Mouse (Mus musculus) gonadal fat pad, adult 2 months (tissue): ENCODE data around the gene Nubp1. TPM values are rescaled to one million over a fixed set of nuclear protein-coding genes. Genes with fewer than 3 reads are reported as not detected.

Experiments used
- DNase-seq: peaks from one replicate; pipeline ENCODE4 v3.0.0-alpha.2; 2012; ENCODE audit warnings: low read depth
- polyA plus RNA-seq: library from polyadenylated mRNA; depleted of rRNA; stranded (reverse); fragments of >200 nt; gene quantifications from 2 replicates; pipeline ENCODE4 v1.2.3, GENCODE M21; 2012

Nubp1 gene
- polyA plus RNA-seq, 1 experiment, result 29.6 TPM

DNA sequence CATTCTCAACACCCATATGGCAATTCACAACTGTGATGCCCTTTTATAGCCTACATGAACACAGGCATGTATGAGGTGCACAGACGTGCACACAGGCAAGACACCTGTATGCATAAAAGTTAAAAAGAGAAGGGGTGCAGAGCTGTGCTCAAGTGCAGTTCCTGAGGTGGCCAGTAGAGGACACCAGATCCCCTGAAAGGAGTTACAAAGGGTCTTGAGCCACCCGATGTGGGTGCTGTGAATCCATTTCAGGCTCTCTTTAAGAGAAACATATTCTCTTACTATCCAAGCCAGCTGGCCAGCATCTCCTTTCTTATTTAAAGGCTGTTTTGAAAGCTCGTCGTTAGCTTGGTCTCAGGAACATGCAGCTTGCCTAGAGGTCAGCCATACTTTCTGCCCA, 5.1 kb downstream of the Nubp1 start:
- no peak for DNase-seq

GRCm38 (mm10) chr16:10417723-10418259, 6.0 kb downstream of the Nubp1 start:
- no peak for DNase-seq

GRCm38 (mm10) chr16:10420447-10421054, 8.8 kb downstream of the Nubp1 start:
- no peak for DNase-seq

DNA sequence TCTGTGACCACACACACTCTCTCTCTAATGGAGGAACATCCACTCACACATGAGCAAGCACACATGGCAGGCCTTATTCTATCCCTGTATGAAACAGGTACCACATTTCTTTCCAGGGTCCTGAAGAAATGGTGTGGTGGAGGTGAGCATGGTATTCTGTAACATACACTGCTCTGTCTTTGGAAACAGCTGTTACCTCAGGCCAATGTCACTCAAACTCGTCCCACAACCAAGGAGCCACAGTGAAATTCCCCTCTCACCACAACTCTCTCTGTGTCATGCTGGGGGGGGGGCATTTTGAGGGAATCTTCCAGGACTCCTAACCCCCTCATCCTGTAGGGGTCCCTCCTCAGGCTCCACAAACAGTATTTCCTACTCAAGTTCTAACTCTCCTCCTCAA, 20.2 kb downstream of the Nubp1 start:
- no peak for DNase-seq

DNA sequence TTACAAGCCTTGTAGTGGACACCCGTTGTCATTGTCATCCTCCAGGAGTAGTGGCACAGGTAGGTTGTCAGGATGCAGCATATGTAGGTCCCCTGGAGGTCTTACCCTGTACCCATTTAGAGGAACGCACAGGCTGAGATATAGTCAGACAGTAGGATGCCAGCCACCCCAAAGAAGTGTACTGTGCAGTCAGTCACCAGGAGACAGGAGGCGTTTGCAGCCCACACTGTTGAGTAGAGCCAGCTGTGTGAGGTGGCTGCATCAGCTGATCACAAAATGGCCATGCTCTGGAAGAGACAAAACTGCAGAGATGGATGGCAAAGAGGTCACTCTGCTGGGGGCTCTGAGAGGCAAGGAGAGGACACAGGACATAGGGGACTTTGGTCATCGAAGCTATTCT, 20.6 kb downstream of the Nubp1 start:
- no peak for DNase-seq

GRCm38 (mm10) chr16:10433344-10433743, 21.6 kb downstream of the Nubp1 start:
- DNase-seq, result no peak

DNA sequence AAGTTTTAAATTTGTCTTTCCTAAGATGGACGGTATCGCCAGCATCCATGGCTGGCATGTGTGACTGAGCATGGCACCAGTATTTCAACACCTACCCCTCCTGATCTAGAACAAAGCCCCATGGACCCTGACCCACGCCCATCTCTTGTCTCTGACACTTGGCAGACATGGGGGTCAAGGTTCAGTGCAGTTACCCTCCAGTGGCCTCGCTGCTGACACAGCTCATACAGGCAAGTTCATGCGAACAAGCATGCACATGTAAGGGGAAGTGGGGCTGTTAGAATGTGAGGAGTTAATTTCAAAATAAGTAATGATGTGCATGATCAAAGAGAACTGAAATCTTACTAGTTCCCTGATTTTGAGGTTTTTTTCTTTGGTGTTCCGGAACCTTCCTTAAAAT, 24.4 kb downstream of the Nubp1 start:
- no peak for DNase-seq

GRCm38 (mm10) chr16:10438055-10438454, 26.3 kb downstream of the Nubp1 start:
- DNase-seq, result no peak

DNA sequence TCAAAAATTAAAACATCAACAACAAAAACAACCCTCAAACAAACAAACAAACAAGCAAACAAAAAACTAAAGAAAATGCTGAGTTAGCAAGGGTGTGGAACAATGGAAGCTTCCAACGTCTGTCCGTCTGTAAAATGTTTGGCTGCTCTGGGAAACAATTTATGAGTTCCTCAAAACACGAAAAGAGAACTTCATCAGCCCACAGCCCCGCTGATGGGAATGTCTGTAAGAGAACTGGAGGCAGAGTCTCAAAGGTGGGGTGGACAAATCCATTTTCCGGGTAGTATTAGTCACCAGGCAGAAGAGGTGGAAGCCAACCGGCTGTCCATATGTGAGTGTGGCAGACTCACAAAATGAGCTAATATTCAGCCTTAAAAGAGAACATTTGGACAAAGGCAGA, 29.6 kb downstream of the Nubp1 start:
- no peak for DNase-seq

DNA sequence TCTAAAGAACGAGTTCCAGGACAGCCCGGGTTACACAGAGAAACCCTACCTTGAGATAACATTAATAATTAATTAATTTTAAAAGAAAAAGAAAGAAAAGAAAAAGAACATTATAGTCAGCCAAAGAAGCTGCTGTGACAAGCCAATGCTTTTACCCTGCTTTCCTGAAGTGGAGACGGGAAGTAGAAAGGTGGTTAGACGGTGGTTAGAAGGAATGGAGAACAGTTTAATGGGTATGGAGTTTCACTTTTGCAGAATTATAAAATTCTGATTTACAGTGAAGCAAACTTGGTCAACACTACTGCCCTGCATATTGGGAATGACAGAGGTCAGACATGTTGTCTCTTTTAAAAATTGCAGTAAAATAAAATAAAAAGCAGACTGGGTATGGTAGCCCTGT, 30.0 kb downstream of the Nubp1 start:
- no peak for DNase-seq

- DNase-seq, result no peak
Measured at GRCm38 (mm10) chr16:10443723-10444122, 32.0 kb downstream of the Nubp1 start.

GRCm38 (mm10) chr16:10446573-10447263, 35.0 kb downstream of the Nubp1 start:
- DNase-seq, result no peak

- DNase-seq, result no peak
Measured at GRCm38 (mm10) chr16:10447264-10447594, 35.5 kb downstream of the Nubp1 start, which contains the start of gene Tvp23a. TSS of gene Tvp23a (minus strand) at chr16:10447362.

DNA sequence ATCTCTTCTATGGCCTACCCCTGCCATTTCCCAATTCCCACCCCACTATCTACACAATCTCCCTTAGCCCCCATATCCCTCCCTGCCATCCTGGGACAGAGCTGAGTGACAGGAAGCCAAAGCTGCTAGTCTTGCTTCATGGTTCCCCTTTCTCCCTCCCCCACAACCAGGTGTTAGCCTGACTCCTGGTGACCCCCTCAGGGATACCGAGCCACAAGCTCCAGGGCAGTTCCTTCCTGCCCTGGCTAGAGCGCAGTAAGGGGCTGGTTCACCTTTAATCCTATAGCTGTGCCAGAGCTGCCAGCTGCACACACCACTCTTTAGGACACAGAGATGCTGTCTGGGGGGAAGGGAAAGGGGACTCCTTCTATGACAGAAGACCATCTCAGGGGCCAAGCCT, 36.0 kb downstream of the Nubp1 start:
- no peak for DNase-seq

- DNase-seq, result no peak
Measured at GRCm38 (mm10) chr16:10448931-10449330, 37.2 kb downstream of the Nubp1 start.

GRCm38 (mm10) chr16:10451906-10452305, 40.2 kb downstream of the Nubp1 start:
- DNase-seq, result no peak

DNA sequence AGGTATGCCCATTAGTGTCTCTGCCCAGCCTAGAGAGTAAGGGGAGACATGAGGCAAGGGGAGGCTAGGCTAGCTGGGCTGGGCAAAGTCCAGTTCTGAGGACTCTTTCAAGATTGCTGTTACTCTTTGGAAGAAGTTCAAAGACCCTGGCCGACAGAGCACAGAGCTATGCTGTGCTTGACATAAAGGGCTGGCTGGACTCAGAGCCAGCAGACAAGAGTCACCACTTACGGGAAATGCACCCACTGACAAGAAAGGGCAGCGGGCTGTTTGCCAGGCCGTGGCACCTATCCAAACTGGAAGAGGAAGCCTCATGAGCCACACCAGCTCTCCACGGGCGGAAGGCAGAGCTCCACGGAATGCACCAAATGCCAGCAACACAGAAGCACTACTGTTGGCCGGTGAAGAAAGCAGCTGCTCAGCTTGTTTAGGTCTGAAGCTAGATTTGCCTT, 40.7 kb downstream of the Nubp1 start:
- no peak for DNase-seq

- DNase-seq, result no peak
Measured at GRCm38 (mm10) chr16:10453872-10454582, 42.3 kb downstream of the Nubp1 start.

- DNase-seq, result no peak
Measured at GRCm38 (mm10) chr16:10454583-10454974, 42.8 kb downstream of the Nubp1 start.

DNA sequence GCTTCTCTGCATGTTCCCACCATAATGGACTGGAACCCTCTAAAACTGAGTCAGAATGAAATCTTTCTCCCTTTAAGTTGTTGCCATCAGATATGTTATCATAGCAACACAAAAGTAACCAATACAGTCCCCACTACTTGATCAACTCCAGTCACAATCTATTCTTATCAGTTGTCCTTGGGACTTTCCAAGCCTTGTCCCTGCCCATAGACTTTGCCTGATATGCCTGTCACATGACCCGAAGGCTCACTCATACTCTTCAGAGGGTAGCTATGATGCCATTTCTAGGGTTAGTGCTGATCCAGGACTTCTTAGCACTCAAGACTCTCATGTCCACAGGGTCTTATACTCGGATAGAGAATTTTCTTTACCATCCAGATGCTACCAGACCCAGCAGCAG, 48.4 kb downstream of the Nubp1 start:
- DNase-seq, result no peak

DNA sequence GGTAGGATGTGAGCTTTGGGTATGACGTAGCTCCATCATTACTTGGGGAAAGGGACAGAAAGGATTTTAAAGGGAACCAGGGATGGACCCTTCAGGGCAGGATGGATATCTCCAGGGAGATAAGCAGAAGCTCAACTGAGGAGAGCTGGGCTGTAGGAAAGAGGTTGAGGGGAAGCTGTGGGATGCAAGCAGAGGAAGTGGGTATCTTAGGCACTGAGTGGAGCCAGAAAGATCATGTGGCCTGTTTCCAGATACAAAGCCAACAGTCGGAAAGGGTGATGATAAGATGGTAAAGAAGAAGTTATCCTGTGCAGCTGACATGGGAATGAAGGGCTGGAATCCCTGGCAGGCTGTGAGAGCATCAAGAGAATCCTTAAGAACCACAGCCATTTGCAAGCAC, 49.4 kb downstream of the Nubp1 start:
- DNase-seq, result no peak

DNA sequence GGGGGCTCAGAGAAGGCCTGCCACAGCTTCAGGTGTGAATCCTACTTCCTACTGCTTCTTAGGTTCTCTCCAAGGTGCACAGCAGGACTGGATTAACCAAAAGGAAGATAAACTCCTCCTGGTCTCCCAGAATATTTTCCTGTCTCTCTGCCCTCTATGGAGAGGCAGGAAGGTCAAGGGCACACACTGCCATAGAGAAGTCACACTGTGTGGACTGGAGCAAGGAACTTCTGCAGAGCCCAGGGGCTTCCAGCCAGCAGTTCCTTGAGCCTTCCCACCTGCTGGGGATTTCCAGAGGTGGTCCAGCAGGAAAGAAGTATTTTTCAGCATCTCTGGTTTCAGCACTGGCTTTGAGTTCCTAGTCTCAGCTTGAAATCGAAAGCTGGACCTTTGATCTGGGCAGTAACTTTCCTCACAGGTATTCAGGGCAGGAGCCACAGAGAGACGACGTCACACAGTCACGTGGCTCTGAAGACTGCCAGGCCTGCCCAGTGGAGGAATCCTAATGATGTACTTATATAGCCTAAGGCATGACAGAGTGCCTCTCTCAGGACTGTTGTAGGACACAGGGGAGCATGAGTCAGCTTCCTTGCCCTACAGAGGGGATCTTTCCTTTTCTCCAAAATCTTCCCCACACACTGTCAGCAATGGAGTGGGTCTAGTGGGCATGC, 53.4 kb downstream of the Nubp1 start:
- DNase-seq, result no peak
